Mouse (Mus musculus) G1E (cell line): Measurements from ENCODE around the gene Ebf1.

ENCODE experiments used
- CTCF ChIP-seq: IDR thresholded peaks from 2 replicates; pipeline ENCODE4 v1.5.1; 2012; ENCODE audit warnings: low read depth, low read length, inconsistent platforms, mixed read lengths
- GATA1 ChIP-seq: IDR thresholded peaks from 2 replicates; pipeline ENCODE4 v1.6.1; 2012; ENCODE audit warnings: borderline replicate concordance, low read length, inconsistent platforms, mixed read lengths

- TF ChIP-seq CTCF = no peak
- no peak for TF ChIP-seq GATA1
Observed at GRCm38 (mm10) chr11:44822312-44822711, 205.2 kb downstream of the Ebf1 start.
